In genomic region chr9:45580069-45580795, GRCm38 (mm10) we compare ENCODE assay signal across 15 mouse cellular contexts.
DNase-seq lines count a peak whose midpoint lies in the region; ATAC-seq and TF ChIP-seq lines count a peak whose summit lies in the region.
"Had no signal": no experiment of that assay in that cellular context is flagged by ENCODE, and none has a peak within 500 bp of the region (broad histone marks: within the 10 kb centered on the region; RNA-seq: fewer than 3 reads in every experiment).

No protein-coding gene starts in this region.

- peak overlapping the region; percentile 45 for H3K4me2 ChIP-seq in heart, embryonic 12.5 days
- H3K4me2 ChIP-seq in midbrain, embryonic 11.5 days = no peak overlapping the region
- no peak overlapping the region for H3K4me2 ChIP-seq in midbrain, embryonic 14.5 days (ENCODE audit: low read length)
- H3K4me2 ChIP-seq: neural tube, embryonic 13.5 days had no signal

- intact Hi-C loops in heart, adult 2 months (cut with DNase I) = no loop called here

- H3K27me3 ChIP-seq in heart, embryonic 12.5 days (replicated peaks) = peaks cover 11% of the 10 kb centered on the region
- no peaks in the 10 kb centered on the region for H3K27me3 ChIP-seq in heart, adult 2 months (ENCODE audit: control insufficient read depth, insufficient read depth, low read length)
- no peaks in the 10 kb centered on the region for H3K27me3 ChIP-seq in midbrain, embryonic 10.5 days (ENCODE audit: low read depth, poor library complexity, severe bottlenecking)
- H3K27me3 ChIP-seq in midbrain, embryonic 11.5 days (ENCODE audit: control insufficient read depth, insufficient read depth, low read length) = no peaks in the 10 kb centered on the region
- H3K27me3 ChIP-seq in midbrain, embryonic 14.5 days (ENCODE audit: control insufficient read depth, insufficient read depth, low read length) = no peaks in the 10 kb centered on the region
- H3K27me3 ChIP-seq: neural tube, embryonic 13.5 days had no signal

- H3K4me3 ChIP-seq in heart, embryonic 12.5 days = no peak overlapping the region
- no peak overlapping the region for H3K4me3 ChIP-seq in heart, adult 2 months
- no peak overlapping the region for H3K4me3 ChIP-seq in midbrain, embryonic 10.5 days
- no peak overlapping the region for H3K4me3 ChIP-seq in midbrain, embryonic 11.5 days (ENCODE audit: low read depth, low read length)
- no peak overlapping the region for H3K4me3 ChIP-seq in midbrain, embryonic 14.5 days (replicated peaks; ENCODE audit: low read depth, low read length)
- H3K4me3 ChIP-seq: limb, embryonic 10.5 days; neural tube, embryonic 13.5 days had no signal

- H3K79me2 ChIP-seq in heart, adult 2 months (replicated peaks; ENCODE audit: control insufficient read depth, insufficient read depth, low read length) = no peaks in the 10 kb centered on the region

- TF ChIP-seq CTCF in heart, adult 2 months (IDR thresholded peaks at IDR 0.05) = no peak

- H3K36me3 ChIP-seq in heart, embryonic 12.5 days = no peaks in the 10 kb centered on the region
- H3K36me3 ChIP-seq in heart, adult 2 months (ENCODE audit: control insufficient read depth, insufficient read depth, low read length) = no peaks in the 10 kb centered on the region
- no peaks in the 10 kb centered on the region for H3K36me3 ChIP-seq in midbrain, embryonic 10.5 days
- no peaks in the 10 kb centered on the region for H3K36me3 ChIP-seq in midbrain, embryonic 11.5 days (ENCODE audit: control insufficient read depth, insufficient read depth, low read length)
- H3K36me3 ChIP-seq in midbrain, embryonic 14.5 days (ENCODE audit: control insufficient read depth, insufficient read depth, low read length) = no peaks in the 10 kb centered on the region
- H3K36me3 ChIP-seq: limb, embryonic 10.5 days; neural tube, embryonic 13.5 days had no signal

- no peak for DNase-seq in heart, adult 2 months
- DNase-seq in midbrain, embryonic 10.5 days (ENCODE audit: low spot score) = no peak
- DNase-seq in midbrain, embryonic 11.5 days (ENCODE audit: low spot score, missing footprints) = no peak
- DNase-seq in midbrain, embryonic 14.5 days = peak; percentile 76
- DNase-seq in spleen, postnatal 36 days (ENCODE audit: low spot score in 2 of 2) = no peak
- no peak for DNase-seq in layer of hippocampus, adult 8-10 months (ENCODE audit: low spot score in 2 of 2)
- DNase-seq: cerebellum, adult 8-10 months; kidney, adult 11 months; liver, postnatal 0 days; lung, postnatal 10 days; right cerebral cortex, postnatal 25 days; thymus, adult 2 months had no signal

- H3K9ac ChIP-seq in heart, embryonic 12.5 days = no peak overlapping the region
- no peak overlapping the region for H3K9ac ChIP-seq in heart, adult 2 months (ENCODE audit: low read depth, low read length)
- H3K9ac ChIP-seq in midbrain, embryonic 11.5 days (ENCODE audit: low read length) = no peak overlapping the region
- H3K9ac ChIP-seq in midbrain, embryonic 14.5 days (replicated peaks; ENCODE audit: low read length) = no peak overlapping the region
- H3K9ac ChIP-seq: liver, postnatal 0 days; neural tube, embryonic 13.5 days had no signal

- no peaks in the 10 kb centered on the region for H3K9me3 ChIP-seq in heart, embryonic 12.5 days (replicated peaks)
- no peaks in the 10 kb centered on the region for H3K9me3 ChIP-seq in midbrain, embryonic 10.5 days (replicated peaks)
- no peaks in the 10 kb centered on the region for H3K9me3 ChIP-seq in midbrain, embryonic 11.5 days (ENCODE audit: control insufficient read depth, low read length)
- no peaks in the 10 kb centered on the region for H3K9me3 ChIP-seq in midbrain, embryonic 14.5 days (ENCODE audit: control insufficient read depth, low read length)
- H3K9me3 ChIP-seq: limb, embryonic 10.5 days; neural tube, embryonic 13.5 days had no signal

- 33% methylated on average over 16 of the region's 16 CpGs for WGBS in heart, embryonic 12.5 days
- WGBS in heart, adult 2 months = 49% methylated on average over 16 of the region's 16 CpGs
- WGBS in midbrain, embryonic 10.5 days = 69% methylated on average over 16 of the region's 16 CpGs
- WGBS in midbrain, embryonic 11.5 days = 61% methylated on average over 16 of the region's 16 CpGs
- WGBS in midbrain, embryonic 14.5 days = 39% methylated on average over 16 of the region's 16 CpGs

- H3K4me1 ChIP-seq in heart, embryonic 12.5 days (replicated peaks) = peaks cover 15% of the 10 kb centered on the region
- H3K4me1 ChIP-seq in heart, adult 2 months (ENCODE audit: control insufficient read depth, insufficient read depth, low read length) = no peaks in the 10 kb centered on the region
- peaks cover 5% of the 10 kb centered on the region for H3K4me1 ChIP-seq in midbrain, embryonic 10.5 days
- H3K4me1 ChIP-seq in midbrain, embryonic 11.5 days (ENCODE audit: control insufficient read depth, insufficient read depth, low read length) = no peaks in the 10 kb centered on the region
- peaks cover 24% of the 10 kb centered on the region for H3K4me1 ChIP-seq in midbrain, embryonic 14.5 days (ENCODE audit: control insufficient read depth, insufficient read depth, low read length)
- H3K4me1 ChIP-seq: limb, embryonic 10.5 days had no signal

- TF ChIP-seq EP300 in heart, adult 2 months (IDR thresholded peaks at IDR 0.05; ENCODE audit: insufficient read depth, low read depth, low read length) = no peak

- no peak for TF ChIP-seq POLR2A in heart, adult 2 months (IDR thresholded peaks at IDR 0.05; ENCODE audit: insufficient read depth, low read depth, low read length)

- no peak overlapping the region for H3K27ac ChIP-seq in heart, embryonic 12.5 days (ENCODE audit: poor library complexity, severe bottlenecking)
- no peak overlapping the region for H3K27ac ChIP-seq in heart, adult 2 months
- 0 out of 2 replicates have a peak overlapping the region, but pooled peaks have one; percentile 13 for H3K27ac ChIP-seq in midbrain, embryonic 10.5 days (replicated peaks)
- H3K27ac ChIP-seq in midbrain, embryonic 11.5 days (ENCODE audit: low read depth, low read length) = no peak overlapping the region
- H3K27ac ChIP-seq in midbrain, embryonic 14.5 days (replicated peaks; ENCODE audit: low read depth, low read length) = peak overlapping the region; percentile 58
- H3K27ac ChIP-seq: limb, embryonic 10.5 days; neural tube, embryonic 13.5 days had no signal

- ATAC-seq in heart, embryonic 12.5 days (ENCODE audit: insufficient number of reproducible peaks, low FRiP score) = no peak
- ATAC-seq in midbrain, embryonic 11.5 days (ENCODE audit: low FRiP score) = no peak
- no peak; the same call in 1 of the 2 replicates for ATAC-seq in midbrain, embryonic 14.5 days (ENCODE audit: low FRiP score, low TSS enrichment)
- ATAC-seq: liver, postnatal 0 days had no signal

Comparison
In these comparisons a context has a peak if more than half of its experiments do, and no peak if none do; other contexts are left out.
1. H3K27ac ChIP-seq: peak in midbrain, embryonic 10.5 days (single experiment) and midbrain, embryonic 14.5 days (single experiment); none in heart, embryonic 12.5 days (single experiment), heart, adult 2 months (single experiment) and midbrain, embryonic 11.5 days (single experiment).